In the genomic region with DNA sequence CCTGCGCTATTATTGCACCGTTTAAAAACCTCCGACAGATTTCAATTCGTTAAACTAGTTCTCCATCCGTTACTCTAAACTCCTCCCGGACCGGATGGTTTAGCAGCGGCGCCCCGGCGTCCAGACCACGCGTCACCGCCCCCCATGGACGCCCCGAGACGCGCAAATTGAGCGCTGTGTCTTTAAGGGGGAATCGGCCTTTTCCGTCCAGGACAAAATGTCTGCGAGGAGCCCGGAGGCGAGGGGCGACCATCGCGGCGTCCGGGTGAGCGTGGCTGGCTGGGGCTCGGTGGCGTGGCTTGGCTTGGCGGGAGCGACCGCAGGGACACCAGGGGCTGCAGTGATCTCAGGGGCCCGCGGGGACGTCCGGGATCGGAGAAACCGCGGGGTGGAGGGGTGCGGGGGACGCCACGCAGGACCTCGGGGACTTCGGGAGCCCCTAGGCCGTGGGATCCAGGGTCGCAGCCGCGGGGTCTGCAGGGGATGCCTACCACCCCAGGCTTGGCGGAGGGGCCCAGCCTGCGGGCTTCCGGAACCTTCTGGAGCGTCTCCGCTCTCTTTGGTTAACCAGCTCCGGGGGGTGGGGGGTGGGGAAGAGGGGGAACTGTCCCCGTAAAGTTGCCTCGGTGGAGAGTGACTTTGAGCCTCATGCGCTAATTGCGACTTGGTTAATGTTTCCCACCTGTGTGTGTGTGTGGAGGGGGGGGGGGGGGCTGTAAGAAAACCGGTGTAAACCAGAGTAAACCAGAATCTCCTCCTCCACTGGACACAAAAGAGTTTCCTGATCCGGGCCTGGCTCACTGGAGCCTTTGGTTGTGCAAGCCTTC, we compare ENCODE assay signal across 8 mouse cellular contexts. TPM values are rescaled to one million over a fixed set of nuclear protein-coding genes. Genes with fewer than 3 reads are reported as not detected.
DNase-seq lines count a peak whose midpoint lies in the region; ATAC-seq and TF ChIP-seq lines count a peak whose summit lies in the region.

No protein-coding gene starts in this region.

- no peaks in the 10 kb centered on the region; the same call in 1 of the 2 replicates for H3K4me1 ChIP-seq in embryonic facial prominence, embryonic 11.5 days (ENCODE audit: control insufficient read depth, insufficient read depth, low read length)
- H3K4me1 ChIP-seq in heart, embryonic 11.5 days (ENCODE audit: control insufficient read depth, insufficient read depth, low read length): peaks cover 8% of the 10 kb centered on the region
- H3K4me1 ChIP-seq in kidney, embryonic 14.5 days (ENCODE audit: control insufficient read depth, insufficient read depth, low read length): peaks cover 15% of the 10 kb centered on the region; the same call in 1 of the 2 replicates
- peaks cover 0 to 3% of the 10 kb centered on the region in 2 experiments; a peak in 1 of 4 replicates for H3K4me1 ChIP-seq in liver, embryonic 14.5 days (replicated peaks; ENCODE audit: control insufficient read depth in 2 of 2, insufficient read depth in 2 of 2, low read length in 1 of 2)
- H3K4me1 ChIP-seq in neural tube, embryonic 11.5 days (ENCODE audit: control insufficient read depth, insufficient read depth, low read length): peaks cover 15% of the 10 kb centered on the region; the same call in 1 of the 2 replicates

- H3K4me3 ChIP-seq in embryonic facial prominence, embryonic 11.5 days (ENCODE audit: low read depth, low read length): peak overlapping the region; percentile 83
- H3K4me3 ChIP-seq in heart, embryonic 11.5 days (ENCODE audit: low read depth, low read length): peak overlapping the region; percentile 87
- peak overlapping the region; percentile 83 for H3K4me3 ChIP-seq in kidney, embryonic 14.5 days (ENCODE audit: low read length)
- H3K4me3 ChIP-seq in liver, embryonic 14.5 days (ENCODE audit: insufficient read depth in 1 of 2, low read depth in 2 of 2, low read length in 2 of 2): peak overlapping the region; percentile 64 to 69
- peak overlapping the region; percentile 79 for H3K4me3 ChIP-seq in neural tube, embryonic 11.5 days (ENCODE audit: low read depth, low read length)

- no peaks in the 10 kb centered on the region for H3K9me3 ChIP-seq in embryonic facial prominence, embryonic 11.5 days (replicated peaks; ENCODE audit: control insufficient read depth, low read length)
- H3K9me3 ChIP-seq in heart, embryonic 11.5 days (replicated peaks; ENCODE audit: control insufficient read depth, low read length): no peaks in the 10 kb centered on the region
- H3K9me3 ChIP-seq in kidney, embryonic 14.5 days (ENCODE audit: control insufficient read depth, low read length): no peaks in the 10 kb centered on the region
- H3K9me3 ChIP-seq in liver, embryonic 14.5 days (ENCODE audit: control insufficient read depth, low read length): no peaks in the 10 kb centered on the region
- no peaks in the 10 kb centered on the region for H3K9me3 ChIP-seq in neural tube, embryonic 11.5 days (ENCODE audit: control insufficient read depth, low read length)

- peak overlapping the region; percentile 99 for H3K27ac ChIP-seq in embryonic facial prominence, embryonic 11.5 days (replicated peaks; ENCODE audit: low read depth, low read length)
- H3K27ac ChIP-seq in heart, embryonic 11.5 days (ENCODE audit: low read depth, low read length): peak overlapping the region; percentile 97
- H3K27ac ChIP-seq in kidney, embryonic 14.5 days (ENCODE audit: low read depth, low read length): peak overlapping the region; percentile 100
- peak overlapping the region; percentile 59 for H3K27ac ChIP-seq in liver, embryonic 14.5 days
- peak overlapping the region; percentile 87 for H3K27ac ChIP-seq in neural tube, embryonic 11.5 days (ENCODE audit: low read depth, low read length)

- H3K27me3 ChIP-seq in embryonic facial prominence, embryonic 11.5 days (ENCODE audit: control insufficient read depth, insufficient read depth, low read length): no peaks in the 10 kb centered on the region
- no peaks in the 10 kb centered on the region for H3K27me3 ChIP-seq in heart, embryonic 11.5 days (ENCODE audit: control insufficient read depth, insufficient read depth, low read length)
- no peaks in the 10 kb centered on the region for H3K27me3 ChIP-seq in kidney, embryonic 14.5 days (ENCODE audit: control insufficient read depth, insufficient read depth, low read length)
- peaks cover 5% of the 10 kb centered on the region; the same call in 1 of the 2 replicates for H3K27me3 ChIP-seq in liver, embryonic 14.5 days (ENCODE audit: control insufficient read depth, insufficient read depth, low read length)
- no peaks in the 10 kb centered on the region for H3K27me3 ChIP-seq in neural tube, embryonic 11.5 days (ENCODE audit: control insufficient read depth, insufficient read depth, low read length)

- peak overlapping the region; percentile 99 for H3K9ac ChIP-seq in embryonic facial prominence, embryonic 11.5 days (replicated peaks; ENCODE audit: low read length)
- peak overlapping the region; percentile 99 for H3K9ac ChIP-seq in heart, embryonic 11.5 days (ENCODE audit: low read depth, low read length)
- peak overlapping the region; percentile 99 for H3K9ac ChIP-seq in kidney, embryonic 14.5 days (ENCODE audit: low read depth, low read length)
- H3K9ac ChIP-seq in liver, embryonic 14.5 days (replicated peaks): peak overlapping the region; percentile 62
- peak overlapping the region; percentile 96 for H3K9ac ChIP-seq in neural tube, embryonic 11.5 days (ENCODE audit: low read length)

- peak overlapping the region; percentile 81 for H3K4me2 ChIP-seq in embryonic facial prominence, embryonic 11.5 days (ENCODE audit: low read depth, low read length)
- peak overlapping the region; percentile 89 for H3K4me2 ChIP-seq in heart, embryonic 11.5 days
- H3K4me2 ChIP-seq in kidney, embryonic 14.5 days (replicated peaks; ENCODE audit: low read depth, low read length): peak overlapping the region; percentile 79
- H3K4me2 ChIP-seq in liver, embryonic 14.5 days (ENCODE audit: low read depth): peak overlapping the region; percentile 73
- H3K4me2 ChIP-seq in neural tube, embryonic 11.5 days (ENCODE audit: low read depth): peak overlapping the region; percentile 93

- TF ChIP-seq EP300 in liver, embryonic 14.5 days (IDR thresholded peaks at IDR 0.05; ENCODE audit: low read depth): no peak

- intact Hi-C loops in left cerebral cortex, postnatal 25 days (cut with DNase I): no loop called here

- peak; percentile 62 for ATAC-seq in embryonic facial prominence, embryonic 11.5 days (replicated peaks; ENCODE audit: insufficient number of reproducible peaks, low FRiP score, low TSS enrichment, low read depth)
- ATAC-seq in heart, embryonic 11.5 days (replicated peaks; ENCODE audit: insufficient number of reproducible peaks, low FRiP score, low TSS enrichment): peak; percentile 55
- peak; percentile 80 for ATAC-seq in kidney, embryonic 14.5 days (ENCODE audit: low FRiP score, low TSS enrichment)
- peak; percentile 58 for ATAC-seq in liver, embryonic 14.5 days (ENCODE audit: insufficient read depth)
- ATAC-seq in neural tube, embryonic 11.5 days (ENCODE audit: insufficient read depth, low FRiP score, low TSS enrichment): peak; percentile 63

- H3K36me3 ChIP-seq in embryonic facial prominence, embryonic 11.5 days (replicated peaks; ENCODE audit: control insufficient read depth, insufficient read depth, low read depth, low read length): no peaks in the 10 kb centered on the region
- H3K36me3 ChIP-seq in heart, embryonic 11.5 days (ENCODE audit: control insufficient read depth, insufficient read depth, low read length): no peaks in the 10 kb centered on the region
- no peaks in the 10 kb centered on the region; the same call in 1 of the 2 replicates for H3K36me3 ChIP-seq in kidney, embryonic 14.5 days (ENCODE audit: control insufficient read depth, insufficient read depth, low read length)
- no peaks in the 10 kb centered on the region for H3K36me3 ChIP-seq in liver, embryonic 14.5 days (replicated peaks; ENCODE audit: control insufficient read depth, insufficient read depth, low read depth)
- no peaks in the 10 kb centered on the region for H3K36me3 ChIP-seq in neural tube, embryonic 11.5 days (ENCODE audit: control insufficient read depth, insufficient read depth, low read length)

- WGBS in embryonic facial prominence, embryonic 11.5 days: under 1% methylated on average over 55 of the region's 63 CpGs
- WGBS in heart, embryonic 11.5 days (ENCODE audit: insufficient replicate concordance): under 1% methylated on average over 62 of the region's 63 CpGs
- WGBS in kidney, embryonic 14.5 days: 1% methylated on average over 53 of the region's 63 CpGs
- under 1% methylated on average over 58 of the region's 63 CpGs for WGBS in liver, embryonic 14.5 days (ENCODE audit: insufficient replicate concordance)
- WGBS in neural tube, embryonic 11.5 days: under 1% methylated on average over 58 of the region's 63 CpGs

- TF ChIP-seq CTCF in liver, embryonic 14.5 days (IDR thresholded peaks at IDR 0.05; ENCODE audit: low read depth): no peak

- DNase-seq in left cerebral cortex, adult 11 months (ENCODE audit: low spot score): peak; percentile 47
- no peak for DNase-seq in left cerebral cortex, postnatal 25 days (ENCODE audit: low spot score in 2 of 2)
- peak; percentile 92 for DNase-seq in embryonic facial prominence, embryonic 11.5 days (ENCODE audit: low spot score)
- DNase-seq in liver, embryonic 14.5 days (ENCODE audit: low read depth in 3 of 3, low spot score in 3 of 3): peak in 1 of 3 experiments; percentile 28
- peak; percentile 83 for DNase-seq in neural tube, embryonic 11.5 days (ENCODE audit: low spot score)
- peak; percentile 46 for DNase-seq in telencephalon, adult 2 months (ENCODE audit: low read depth, low spot score)

RNA-seq across cellular contexts. Expression of a gene that starts 1.9 kb away (rescaled TPM):
- 10 to 100 TPM; 15.6 to 16.0 TPM for total RNA-seq in left cerebral cortex, postnatal 25 days (2021)
- polyA plus RNA-seq in embryonic facial prominence, embryonic 11.5 days (2014; fragmentation: Nextera tagmentation; extraction: Ambion mirVana): 71.2 and 82.0 TPM in 2 replicates
- 56.0 and 57.8 TPM in 2 replicates for polyA plus RNA-seq in heart, embryonic 11.5 days (2014; fragmentation: Nextera tagmentation; extraction: Ambion mirVana)
- polyA plus RNA-seq in kidney, embryonic 14.5 days (2014; fragmentation: Nextera tagmentation; extraction: Ambion mirVana): 73.0 and 90.4 TPM in 2 replicates
- polyA plus RNA-seq in liver, embryonic 14.5 days (2012; rRNA removed): 4.6 TPM in 2 replicates
- 4.1 and 5.0 TPM in 2 replicates for polyA plus RNA-seq in liver, embryonic 14.5 days (2014; fragmentation: Nextera tagmentation; extraction: Ambion mirVana)
- polyA plus RNA-seq in neural tube, embryonic 11.5 days (2014; fragmentation: Nextera tagmentation; extraction: Ambion mirVana): 57.2 and 62.8 TPM in 2 replicates

RNA-seq across cellular contexts. Expression of a gene that starts 49.9 kb away (rescaled TPM):
- total RNA-seq in left cerebral cortex, postnatal 25 days (2021): 10 to 100 TPM; 52.7 to 53.8 TPM
- polyA plus RNA-seq in embryonic facial prominence, embryonic 11.5 days (2014; fragmentation: Nextera tagmentation; extraction: Ambion mirVana): 48.0 and 48.5 TPM in 2 replicates
- 26.5 and 30.7 TPM in 2 replicates for polyA plus RNA-seq in heart, embryonic 11.5 days (2014; fragmentation: Nextera tagmentation; extraction: Ambion mirVana)
- polyA plus RNA-seq in kidney, embryonic 14.5 days (2014; fragmentation: Nextera tagmentation; extraction: Ambion mirVana): 33.4 and 40.2 TPM in 2 replicates
- 7.1 and 13.0 TPM in 2 replicates for polyA plus RNA-seq in liver, embryonic 14.5 days (2012; rRNA removed)
- polyA plus RNA-seq in liver, embryonic 14.5 days (2014; fragmentation: Nextera tagmentation; extraction: Ambion mirVana): 14.9 and 18.3 TPM in 2 replicates
- 46.3 and 52.9 TPM in 2 replicates for polyA plus RNA-seq in neural tube, embryonic 11.5 days (2014; fragmentation: Nextera tagmentation; extraction: Ambion mirVana)

Comparison
In these comparisons a context has a peak if more than half of its experiments do, and no peak if none do; other contexts are left out.
1. DNase-seq: peak in left cerebral cortex, adult 11 months (single experiment), embryonic facial prominence, embryonic 11.5 days (single experiment), neural tube, embryonic 11.5 days (single experiment) and telencephalon, adult 2 months (single experiment); none in left cerebral cortex, postnatal 25 days (0 of 2).
2. Peak in every context shown above with its lines, with median percentiles within 50 percentile points of each other: ATAC-seq, H3K27ac ChIP-seq, H3K4me2 ChIP-seq, H3K4me3 ChIP-seq and H3K9ac ChIP-seq.